Mouse (Mus musculus): ENCODE results near the gene Pdzd4.

Gene Pdzd4

DNA sequence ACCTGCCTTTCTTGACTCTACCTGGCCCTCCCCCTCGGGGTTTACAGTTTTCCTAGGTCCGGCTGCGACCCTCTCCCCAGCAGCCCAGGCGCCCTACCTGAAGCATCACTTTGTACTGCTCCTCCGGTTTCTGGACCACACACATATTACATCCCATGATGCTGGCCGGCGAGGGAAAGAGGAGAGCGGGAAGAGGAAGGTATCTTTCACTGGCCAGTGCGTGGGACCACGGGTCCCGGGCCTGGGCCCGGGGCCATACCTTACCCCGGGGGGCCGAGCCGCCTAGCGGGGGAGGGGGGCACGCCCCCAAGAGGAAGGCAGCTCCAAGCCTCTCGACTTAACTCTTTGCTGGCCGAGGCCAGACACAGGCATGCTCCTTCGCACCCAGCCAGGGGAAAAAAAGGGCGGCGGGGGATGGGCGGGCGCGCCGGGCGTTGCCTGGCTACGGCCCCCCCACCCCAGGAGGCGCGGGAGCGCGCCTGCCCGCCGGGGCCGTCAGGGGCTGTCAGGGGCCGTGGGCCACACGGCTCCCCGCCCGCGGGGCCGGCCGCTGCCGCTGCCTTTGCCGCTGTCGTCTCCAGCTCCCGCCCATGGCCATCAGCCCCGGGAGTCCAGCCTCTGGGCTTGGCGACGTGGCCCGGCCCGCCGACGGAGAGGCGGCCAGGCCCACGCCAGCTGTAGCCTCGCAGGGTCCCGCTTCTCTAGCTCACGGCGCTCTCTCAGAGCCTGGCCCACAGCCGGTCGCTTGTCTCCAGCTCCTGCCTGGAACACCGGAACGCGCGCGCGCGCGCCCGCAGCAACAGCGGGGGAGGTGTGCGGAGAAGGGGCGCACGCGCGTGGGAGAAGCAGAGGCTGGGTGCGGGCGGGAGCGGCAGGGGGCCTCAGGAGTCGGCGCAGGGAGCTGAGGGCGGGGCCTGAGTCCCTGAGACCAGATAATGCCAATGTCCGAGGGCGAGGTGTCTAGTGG is at the start of gene Pdzd4:
Gene Pdzd4 (minus strand): TSS at position 785 of the 967 bp plus-strand sequence.
- peak; percentile 66 for DNase-seq

DNA sequence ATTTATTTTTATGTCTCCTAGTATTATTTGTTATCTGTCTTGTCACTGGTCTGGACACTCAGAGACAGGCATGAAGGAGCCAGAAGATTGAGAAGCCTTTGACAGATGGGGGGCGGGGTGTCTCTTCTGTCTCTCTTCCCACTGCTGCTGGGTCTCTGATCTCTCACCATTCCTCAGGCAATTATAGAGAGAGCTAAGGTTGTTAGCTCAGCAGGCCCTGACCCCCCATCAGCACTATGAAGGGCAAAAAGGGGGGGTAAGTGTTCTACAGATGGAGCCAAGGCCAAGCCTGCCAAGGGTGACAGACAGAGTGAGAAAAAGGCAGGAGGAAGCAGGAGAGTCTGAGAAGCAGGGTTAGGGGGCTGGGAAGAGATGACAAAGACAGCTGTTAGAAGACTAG is 47.2 kb upstream of the Pdzd4 start:
- no peak for DNase-seq

- DNase-seq = no peak
These were observed 46.7 kb upstream of the Pdzd4 start for GRCm38 (mm10) chrX:73871474-73871873.

DNA sequence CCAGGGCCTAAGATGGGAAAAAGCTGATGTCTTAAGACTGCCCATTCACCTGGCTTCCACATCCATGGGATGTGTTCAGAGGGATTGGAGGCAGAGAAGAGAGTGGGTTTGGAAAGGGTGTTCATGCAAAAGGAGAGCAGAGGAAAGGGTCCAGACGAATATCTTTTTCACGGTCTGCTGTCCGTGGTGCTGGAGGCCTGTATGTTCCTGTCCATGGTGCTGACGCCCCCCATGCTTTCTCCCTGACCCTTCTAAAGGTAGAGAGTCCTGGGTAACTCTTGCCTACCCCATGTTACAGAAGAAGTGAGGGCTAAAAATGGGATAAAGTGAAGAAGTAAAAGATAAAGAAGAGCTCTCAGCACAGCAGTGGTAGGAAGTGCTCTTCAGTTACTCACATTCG is 44.6 kb upstream of the Pdzd4 start:
- peak; percentile 24 for DNase-seq

DNA sequence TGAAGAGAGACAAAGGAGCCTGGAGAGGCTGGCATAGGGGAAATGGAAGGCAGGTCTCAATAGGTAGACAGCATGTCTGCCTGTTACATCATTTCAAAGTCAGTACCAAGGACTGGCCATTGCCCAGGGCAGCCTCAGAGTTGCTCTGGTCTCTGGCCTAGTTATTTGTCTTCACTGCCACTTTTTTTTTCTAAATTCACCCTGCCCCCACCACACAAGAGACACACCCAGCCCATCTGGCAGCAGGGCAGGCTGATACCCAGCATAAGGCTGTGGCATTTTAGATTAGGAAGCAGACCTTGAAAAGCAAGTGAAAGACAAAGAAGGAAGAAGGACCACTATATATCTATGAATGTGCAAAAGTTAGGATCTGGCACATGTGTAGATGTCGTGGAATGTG is 43.1 kb upstream of the Pdzd4 start:
- no peak for DNase-seq

GRCm38 (mm10) chrX:73867256-73867655 is 42.5 kb upstream of the Pdzd4 start:
- no peak for DNase-seq

- no peak for DNase-seq
These were observed 39.9 kb upstream of the Pdzd4 start for GRCm38 (mm10) chrX:73864692-73865091.

- no peak for DNase-seq
These were observed 30.3 kb upstream of the Pdzd4 start for GRCm38 (mm10) chrX:73855087-73855408.

DNA sequence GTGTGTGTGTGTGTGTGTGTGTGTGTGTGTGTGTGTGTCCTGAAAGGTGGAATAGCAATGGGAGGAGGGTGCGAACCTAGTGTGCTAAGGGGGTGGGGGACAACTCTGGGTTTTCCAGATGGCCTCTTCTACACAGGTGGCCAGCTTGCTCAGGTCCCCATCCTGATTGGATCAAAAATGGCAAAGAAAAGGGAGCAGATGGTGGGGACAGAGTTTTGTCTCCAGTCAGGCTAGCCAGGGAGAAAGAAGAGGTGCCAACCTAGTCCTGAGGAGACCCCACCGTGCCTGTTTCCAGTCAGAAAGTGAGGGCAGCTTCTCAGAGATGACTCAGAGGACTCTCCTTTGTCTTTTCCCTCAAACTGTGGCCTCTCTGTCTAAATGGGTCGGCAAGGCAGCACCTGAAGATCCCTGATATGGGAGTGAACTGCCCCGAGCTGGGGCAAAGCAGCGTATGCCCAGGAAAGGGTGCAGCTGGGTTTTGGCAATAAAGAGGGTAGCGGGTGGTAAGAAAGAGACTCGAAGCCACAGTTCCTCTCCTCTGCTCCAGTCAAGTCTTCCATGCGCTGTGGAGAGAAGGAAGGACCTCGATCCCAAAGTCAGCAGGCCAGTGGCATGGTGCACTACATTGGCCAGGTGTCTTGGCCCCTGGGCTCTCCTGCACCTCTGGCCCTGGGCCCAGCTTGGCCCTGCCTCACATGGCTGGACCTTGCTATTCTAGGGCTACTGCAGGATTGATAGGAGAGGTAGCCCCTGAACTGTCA is 29.7 kb upstream of the Pdzd4 start:
- DNase-seq = no peak

DNA sequence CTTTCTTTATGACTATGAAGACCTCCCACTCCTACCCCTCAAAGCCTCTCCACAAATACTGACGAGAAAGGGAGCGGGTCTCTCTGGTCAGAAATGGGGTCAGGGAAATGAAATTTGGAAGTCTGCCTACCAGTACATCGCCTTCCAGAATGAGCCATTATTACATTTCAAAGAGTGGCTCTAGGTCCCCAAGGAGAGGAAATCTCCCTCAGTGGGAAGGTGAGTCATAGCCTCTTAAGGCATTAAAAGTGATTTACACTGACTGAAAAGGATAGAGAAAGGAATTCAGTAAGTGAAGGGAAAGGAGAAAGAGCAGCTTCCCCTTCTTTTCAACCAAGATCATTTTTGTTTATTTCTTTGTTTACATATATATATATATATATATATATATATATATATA is 11.9 kb upstream of the Pdzd4 start:
- no peak for DNase-seq

DNA sequence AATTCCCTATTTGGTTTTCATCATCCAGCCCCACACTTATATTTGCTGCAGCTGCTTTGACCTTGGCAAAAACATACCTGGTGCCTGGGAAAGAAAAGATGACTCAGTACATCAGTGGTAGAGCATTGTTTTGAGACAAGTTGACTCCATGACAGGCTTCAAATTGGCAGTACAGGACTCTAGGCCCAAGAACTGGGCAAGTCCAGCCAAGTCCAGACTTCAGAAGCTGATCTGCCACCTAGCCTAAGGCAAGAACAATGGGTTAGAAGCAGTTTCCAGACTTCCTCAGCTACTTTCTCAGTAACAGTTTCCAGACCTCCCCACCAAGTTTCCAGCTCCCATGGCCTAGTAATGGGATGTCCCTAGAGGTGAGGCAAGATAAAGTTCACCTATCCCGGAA is 11.0 kb upstream of the Pdzd4 start:
- no peak for DNase-seq

GRCm38 (mm10) chrX:73823747-73824146 is 1.0 kb downstream of the Pdzd4 start:
- no peak for DNase-seq

- DNase-seq = no peak
These were observed 8.0 kb downstream of the Pdzd4 start for GRCm38 (mm10) chrX:73816596-73817314.

GRCm38 (mm10) chrX:73815072-73815471 is 9.7 kb downstream of the Pdzd4 start:
- no peak for DNase-seq

DNA sequence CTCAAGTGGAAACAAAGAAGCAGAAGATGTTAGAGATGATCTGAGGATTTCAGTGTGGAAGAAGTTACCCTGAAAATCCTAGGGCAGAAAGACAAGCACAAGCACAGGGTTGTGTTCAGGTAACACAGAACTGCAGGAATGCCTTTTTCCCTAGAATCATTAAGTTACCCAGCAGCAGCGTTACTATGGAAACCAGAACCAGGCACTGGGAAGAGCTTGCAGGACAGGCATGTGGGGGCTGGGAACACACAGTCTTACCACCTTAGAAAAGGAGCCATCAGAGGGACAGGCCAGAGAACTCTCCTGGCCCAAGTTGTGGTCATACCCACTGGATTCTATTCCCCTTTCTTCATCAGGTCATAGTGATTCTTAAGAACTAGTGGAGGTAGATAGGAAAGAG is 19.0 kb downstream of the Pdzd4 start:
- DNase-seq = no peak

DNA sequence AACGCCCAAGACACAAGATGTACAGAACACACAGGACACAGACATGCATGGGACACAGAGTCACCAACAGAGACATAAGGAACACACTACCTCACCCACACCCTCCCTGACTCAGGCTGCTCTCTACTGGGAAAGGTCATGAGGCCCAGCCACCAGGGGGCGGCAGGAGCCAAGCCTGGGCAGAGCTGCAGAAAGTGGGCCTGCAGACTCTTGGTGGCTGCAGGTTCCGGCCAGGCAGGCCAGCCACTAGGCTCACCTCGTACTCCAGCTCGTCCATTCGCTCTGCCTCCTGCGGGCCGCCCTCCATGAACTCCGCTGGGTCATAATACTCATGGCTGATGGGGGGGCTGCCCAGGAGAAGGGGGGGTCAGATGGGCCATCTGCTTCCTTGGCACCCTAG is 26.3 kb downstream of the Pdzd4 start:
- DNase-seq = peak; percentile 80

- no peak for DNase-seq
These were observed 27.3 kb downstream of the Pdzd4 start for GRCm38 (mm10) chrX:73797511-73797910.

- no peak for DNase-seq
These were observed 31.3 kb downstream of the Pdzd4 start for GRCm38 (mm10) chrX:73793505-73793904.

DNA sequence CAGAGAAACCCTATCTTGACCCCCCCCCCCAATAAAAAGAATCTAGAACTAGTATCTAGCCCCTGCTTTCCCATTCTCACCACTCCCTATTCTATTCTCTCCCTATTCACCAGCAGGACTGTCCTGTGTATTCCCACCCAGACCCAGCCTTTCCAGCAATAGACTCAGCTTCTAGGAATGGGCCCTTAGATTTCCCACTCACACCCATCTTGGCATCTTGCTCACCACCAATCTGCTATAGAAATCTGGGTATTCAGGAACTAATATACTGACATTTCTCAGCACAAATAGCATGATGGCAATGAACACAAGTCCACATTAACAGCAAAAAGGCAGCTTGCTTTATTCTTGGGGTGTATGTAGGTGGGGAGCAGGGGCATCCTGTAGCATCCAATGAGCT is 31.7 kb downstream of the Pdzd4 start:
- no peak for DNase-seq

GRCm38 (mm10) chrX:73788501-73788900 is 36.3 kb downstream of the Pdzd4 start:
- DNase-seq = no peak

GRCm38 (mm10) chrX:73787225-73787558 is 37.6 kb downstream of the Pdzd4 start:
- DNase-seq = no peak

GRCm38 (mm10) chrX:73786364-73787224 is 38.2 kb downstream of the Pdzd4 start, which contains the start of the genes Idh3g and Ssr4:
TSS of gene Idh3g (minus strand) at chrX:73786897.
TSS of gene Ssr4 (plus strand) at chrX:73787028.
- peak; percentile 95 for DNase-seq

Data from kidney, postnatal 14 days (tissue).